Mouse (Mus musculus) midbrain, embryonic 16.5 days (tissue): ENCODE data around the gene Slc16a11. TPM values are rescaled to one million over a fixed set of nuclear protein-coding genes. Genes with fewer than 3 reads are reported as not detected.
A peak's percentile ranks its signal among the peaks of the same experiment; 100 is the strongest.

Experiments
- ATAC-seq: fragments of 200-750 bp; cut with Nextera tagmentation; 2 replicates; pipeline ENCODE4 v1.8.0; 2017; ENCODE audit warnings: moderate TSS enrichment
- H3K27ac ChIP-seq: fragments of 300-500 bp; sonication (generic); 2 replicates; pipeline ENCODE4 v1.5.1; 2014; ENCODE audit warnings: mild to moderate bottlenecking, low read length, mixed read lengths
- H3K27me3 ChIP-seq: fragments of 300-500 bp; sonication (generic); 2 replicates; pipeline ENCODE4 v1.6.1; 2014; ENCODE audit warnings: low read depth, low read length, mixed read lengths; ENCODE audit not compliant: control insufficient read depth, insufficient read depth
- H3K36me3 ChIP-seq: fragments of 300-500 bp; sonication (generic); 2 replicates; pipeline ENCODE4 v1.6.1; 2014; ENCODE audit warnings: mild to moderate bottlenecking, low read length, moderate library complexity, mixed read lengths; ENCODE audit not compliant: control insufficient read depth, insufficient read depth
- H3K4me1 ChIP-seq: fragments of 300-500 bp; sonication (generic); 2 replicates; pipeline ENCODE4 v1.6.1; 2014; ENCODE audit warnings: mild to moderate bottlenecking, low read length, mixed read lengths; ENCODE audit not compliant: control insufficient read depth, insufficient read depth
- H3K4me2 ChIP-seq: fragments of 300-500 bp; sonication (generic); 2 replicates; pipeline ENCODE4 v1.6.1; 2014; ENCODE audit warnings: mild to moderate bottlenecking, low read length, mixed read lengths
- H3K4me3 ChIP-seq: fragments of 300-500 bp; sonication (generic); 2 replicates; pipeline ENCODE4 v1.5.1; 2014; ENCODE audit warnings: low read depth, mild to moderate bottlenecking, low read length, moderate library complexity, mixed read lengths
- H3K9ac ChIP-seq: fragments of 300-500 bp; sonication (generic); 2 replicates; pipeline ENCODE4 v1.6.1; 2014; ENCODE audit warnings: low read depth, low read length, mixed read lengths
- H3K9me3 ChIP-seq: fragments of 300-500 bp; sonication (generic); replicated peaks from 2 replicates; pipeline ENCODE4 v1.6.1; 2014; ENCODE audit warnings: mild to moderate bottlenecking, low read length, mixed read lengths; ENCODE audit not compliant: control insufficient read depth, poor library complexity, severe bottlenecking
- WGBS: fragments of 180-500 bp; shearing (Covaris S2); extraction: QIAGEN DNeasy Blood & Tissue Kit; methylation state at CpG from one replicate; pipeline ENCODE4 v1.1.7; 2014; 5-methylcytosine and 5-hydroxymethylcytosine counted together
- polyA plus RNA-seq: library from polyadenylated mRNA; unstranded; fragments of >200 nt; fragmentation: Nextera tagmentation; extraction: Ambion mirVana; gene quantifications from 2 replicates; pipeline ENCODE4 v1.2.1, GENCODE M21; 2015

The Slc16a11 gene
- polyA plus RNA-seq, 1 experiment from 2014 or later, result 7.8 TPM

DNA sequence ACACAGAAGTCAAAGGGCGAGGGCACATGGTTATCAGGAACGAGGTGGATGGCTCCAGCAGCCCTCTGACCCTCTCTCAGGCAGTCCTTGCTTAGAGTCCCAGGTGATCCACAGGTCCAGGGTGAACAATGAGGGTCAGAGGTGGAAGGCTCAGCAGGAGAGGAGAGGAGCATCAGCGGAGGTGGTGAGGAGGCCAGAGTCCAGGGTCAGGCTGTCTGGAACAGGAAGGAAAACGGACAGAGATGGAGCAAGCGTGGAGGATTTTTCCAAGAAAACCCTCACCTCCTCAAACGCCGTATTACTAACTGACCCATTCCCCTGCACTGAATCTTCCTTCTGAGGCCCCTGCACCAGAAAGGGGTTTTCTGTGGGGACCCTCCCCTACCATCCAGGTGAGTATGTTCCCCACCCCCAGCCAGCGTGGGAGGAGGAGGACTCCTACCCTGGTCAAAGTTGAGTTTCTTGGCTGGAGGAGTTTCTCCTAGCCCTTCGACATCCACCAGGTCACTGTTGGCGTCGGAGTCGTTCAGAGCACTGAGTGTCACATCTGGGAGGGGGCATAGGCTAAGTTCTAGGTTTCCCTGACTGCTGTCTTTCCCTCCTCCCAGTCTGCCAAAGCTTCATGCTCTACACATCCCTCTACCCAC, 22.8 kb downstream of the Slc16a11 start:
- ATAC-seq, result no peak
- WGBS, result 92% methylated on average over 12 of the region's 12 CpGs

DNA sequence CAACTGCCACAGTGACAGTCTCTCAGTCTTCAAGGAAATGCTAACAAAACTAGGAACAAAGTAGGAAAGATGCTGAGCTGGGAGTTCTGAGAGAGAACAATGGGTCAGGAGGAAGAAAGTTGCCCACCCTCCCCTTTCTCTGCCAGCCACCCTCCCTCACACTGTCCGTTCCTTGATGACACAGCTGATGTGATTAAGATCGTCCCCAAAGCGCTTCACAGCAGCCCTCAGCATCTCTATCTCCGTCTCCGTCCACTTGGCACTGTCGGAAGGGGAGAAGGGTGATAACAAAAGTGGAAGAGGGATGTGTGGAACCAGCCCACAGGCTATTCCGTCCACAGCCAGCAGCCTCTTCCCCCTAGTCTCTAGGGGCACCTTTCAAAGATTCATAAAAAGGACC, 24.2 kb downstream of the Slc16a11 start:
- ATAC-seq, result no peak
- Histone ChIP-seq H3K9me3 (no peaks in the 10 kb centered on the region), H3K27me3 (no peaks in the 10 kb centered on the region), H3K4me2 (peak overlapping the region; percentile 99), H3K4me3 (peak overlapping the region; percentile 94), H3K9ac (peak overlapping the region; percentile 88), H3K36me3 (peaks cover 13% of the 10 kb centered on the region), H3K4me1 (peaks cover 28% of the 10 kb centered on the region), H3K27ac (peak overlapping the region; percentile 93)
- 16% methylated on average over 7 of the region's 7 CpGs for WGBS

More for the DNA sequence above, 22.8 kb downstream of the Slc16a11 start:
- Histone ChIP-seq H3K4me2 (no peak overlapping the region), H3K9ac (no peak overlapping the region), H3K27ac (no peak overlapping the region), H3K9me3 (no peaks in the 10 kb centered on the region), H3K36me3 (peaks cover 13% of the 10 kb centered on the region), H3K4me1 (peaks cover 28% of the 10 kb centered on the region), H3K4me3 (no peak overlapping the region), H3K27me3 (peaks cover 7% of the 10 kb centered on the region)

DNA sequence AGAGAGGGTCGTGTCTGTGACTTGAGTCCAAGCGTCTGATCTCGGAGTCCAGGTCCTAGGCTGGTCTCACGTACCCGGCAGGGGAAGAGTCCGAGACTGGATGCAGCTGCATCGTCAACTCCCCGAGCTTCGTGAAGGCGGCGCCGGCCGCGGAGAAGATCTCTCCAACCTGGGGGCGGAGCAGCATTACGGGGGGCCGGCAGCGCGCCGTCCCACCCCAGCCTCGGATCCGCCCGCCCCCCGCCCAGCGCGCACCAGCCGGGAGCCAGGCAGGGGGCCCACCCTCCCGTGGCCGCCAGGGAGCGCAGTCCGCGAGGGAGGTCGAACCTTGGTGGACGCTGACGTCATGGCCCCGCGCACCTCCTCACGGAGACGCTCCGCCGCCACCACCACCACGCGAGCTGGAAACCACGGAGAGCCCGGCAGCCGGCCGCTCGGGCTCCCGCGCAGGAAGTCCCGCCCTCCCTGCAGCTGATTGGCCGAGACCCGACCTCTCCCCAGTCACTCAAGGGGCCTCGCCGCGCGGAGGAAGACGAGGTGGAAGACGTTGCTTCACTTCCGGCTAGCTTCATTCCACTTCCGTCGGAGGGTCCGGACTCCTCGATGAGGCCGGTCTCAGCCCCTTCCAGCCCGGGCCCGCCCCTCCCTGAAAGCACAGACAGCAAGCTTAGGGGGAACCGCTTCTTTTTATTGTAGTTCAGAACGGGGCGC, 25.1 kb downstream of the Slc16a11 start, which contains the start of gene 0610010K14Rik:
Gene 0610010K14Rik, minus strand, starts transcription at position 458 of the 711 bp plus-strand sequence.
- under 1% methylated on average over 67 of the region's 70 CpGs for WGBS
- peaks cover 28% of the 10 kb centered on the region for H3K4me1 ChIP-seq
- H3K27ac ChIP-seq, result peak within 1 kb of the TSS; percentile 93
- H3K9ac ChIP-seq, result peak within 1 kb of the TSS; percentile 95
- H3K36me3 ChIP-seq, result peaks cover 13% of the 10 kb centered on the region
- H3K27me3 ChIP-seq, result no peaks in the 10 kb centered on the region
- peak within 1 kb of the TSS; percentile 99 for H3K4me2 ChIP-seq
- peak; percentile 95 for ATAC-seq
- H3K9me3 ChIP-seq, result no peaks in the 10 kb centered on the region
- peak within 1 kb of the TSS; percentile 94 for H3K4me3 ChIP-seq

DNA sequence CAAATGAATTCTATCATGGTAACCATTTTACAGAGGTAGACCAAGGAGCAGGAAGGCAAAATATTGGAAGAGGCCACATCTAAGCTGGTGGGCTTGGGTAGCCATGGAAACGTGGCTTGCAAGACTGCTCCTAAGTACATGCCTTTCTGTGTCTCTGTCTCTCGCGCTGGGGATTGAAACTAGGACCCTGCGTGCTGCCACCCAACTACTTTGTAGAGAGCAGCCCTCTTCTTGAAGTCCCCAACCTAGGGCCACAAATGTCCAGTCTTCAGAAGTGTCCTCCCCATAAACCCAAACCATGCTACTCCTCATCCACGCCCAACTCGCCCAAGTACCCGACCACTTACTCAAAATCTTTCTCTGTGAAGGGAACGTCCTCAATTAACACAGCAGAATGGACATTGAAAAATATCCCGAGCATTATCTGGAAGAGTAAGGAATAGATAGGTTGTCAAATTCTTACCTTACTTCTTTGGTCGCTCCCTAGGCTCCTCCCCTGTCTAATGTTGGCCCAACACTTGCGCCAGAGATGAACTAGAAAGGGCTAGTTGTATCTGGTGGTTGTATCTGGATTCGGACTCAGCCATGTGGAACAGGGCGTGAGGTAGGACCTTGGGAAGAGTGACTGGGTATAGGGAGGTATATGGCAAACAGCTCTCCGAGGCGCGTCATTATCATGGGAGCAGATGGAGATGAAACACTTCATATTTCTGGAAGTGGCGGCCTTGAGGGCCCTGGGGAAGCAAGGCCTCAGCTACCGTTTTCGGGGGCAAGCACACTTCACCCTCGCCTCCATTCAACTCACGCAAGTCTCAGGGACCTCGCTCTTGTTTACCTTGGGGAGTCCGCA, 26.3 kb downstream of the Slc16a11 start:
- ATAC-seq, result no peak
- H3K4me3 ChIP-seq, result peak overlapping the region; percentile 94
- peak overlapping the region; percentile 95 for H3K9ac ChIP-seq
- peak overlapping the region; percentile 99 for H3K4me2 ChIP-seq
- WGBS, result 11% methylated on average over 23 of the region's 23 CpGs
- H3K36me3 ChIP-seq, result peaks cover 13% of the 10 kb centered on the region
- peak overlapping the region; percentile 93 for H3K27ac ChIP-seq
- H3K27me3 ChIP-seq, result no peaks in the 10 kb centered on the region; the same call in 1 of the 2 replicates
- H3K4me1 ChIP-seq, result peaks cover 25% of the 10 kb centered on the region
- H3K9me3 ChIP-seq, result no peaks in the 10 kb centered on the region

DNA sequence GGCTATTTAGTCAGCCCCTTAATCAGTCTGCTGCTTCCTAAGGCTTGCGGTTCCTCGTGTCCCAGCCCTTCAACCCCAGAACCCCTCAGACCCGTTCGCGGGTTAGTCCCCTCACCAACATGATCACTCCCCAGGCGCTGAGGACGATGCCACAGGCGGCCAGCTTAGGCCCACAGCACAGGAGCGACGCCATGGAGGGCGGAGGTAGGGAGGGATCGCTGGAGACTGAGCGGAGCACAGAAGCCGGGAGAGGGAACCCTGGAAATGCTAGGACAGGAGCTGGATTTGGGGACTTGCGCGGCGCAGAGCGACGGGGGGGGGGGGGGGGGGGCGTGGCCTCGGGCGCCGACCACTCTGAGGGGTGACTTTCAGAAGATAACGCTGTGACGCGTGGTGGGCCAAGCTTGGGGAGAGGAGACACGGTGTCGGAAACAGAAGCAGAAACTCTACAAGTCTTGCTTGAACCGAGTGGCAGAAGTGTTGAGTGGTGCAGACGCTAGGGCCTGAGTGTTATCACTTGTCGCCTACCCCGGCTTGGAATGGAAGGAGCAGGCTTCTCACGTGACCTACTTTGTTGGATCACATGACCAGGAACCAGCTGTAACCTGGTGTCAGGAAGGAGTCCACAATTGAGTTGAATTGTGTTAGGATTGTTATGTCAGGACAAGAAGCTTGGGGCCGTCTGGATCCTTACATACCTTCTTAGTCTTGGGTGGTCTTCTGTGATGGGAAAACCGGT, 27.2 kb downstream of the Slc16a11 start, which contains the start of the genes Gm21988 and Rnasek:
Gene Gm21988, minus strand, starts transcription at position 290 of the 739 bp plus-strand sequence.
Gene Rnasek, minus strand, starts transcription at position 302 of the 739 bp plus-strand sequence.
- Histone ChIP-seq H3K36me3 (peaks cover 9% of the 10 kb centered on the region), H3K4me1 (peaks cover 25% of the 10 kb centered on the region), H3K4me2 (peak within 1 kb of the TSS; percentile 99), H3K27me3 (no peaks in the 10 kb centered on the region; the same call in 1 of the 2 replicates), H3K9me3 (no peaks in the 10 kb centered on the region), H3K4me3 (peak within 1 kb of the TSS; percentile 94), H3K9ac (peak within 1 kb of the TSS; percentile 95), H3K27ac (peak within 1 kb of the TSS; percentile 91)
- 0% methylated on average over 26 of the region's 35 CpGs for WGBS
- peak; percentile 37 for ATAC-seq

DNA sequence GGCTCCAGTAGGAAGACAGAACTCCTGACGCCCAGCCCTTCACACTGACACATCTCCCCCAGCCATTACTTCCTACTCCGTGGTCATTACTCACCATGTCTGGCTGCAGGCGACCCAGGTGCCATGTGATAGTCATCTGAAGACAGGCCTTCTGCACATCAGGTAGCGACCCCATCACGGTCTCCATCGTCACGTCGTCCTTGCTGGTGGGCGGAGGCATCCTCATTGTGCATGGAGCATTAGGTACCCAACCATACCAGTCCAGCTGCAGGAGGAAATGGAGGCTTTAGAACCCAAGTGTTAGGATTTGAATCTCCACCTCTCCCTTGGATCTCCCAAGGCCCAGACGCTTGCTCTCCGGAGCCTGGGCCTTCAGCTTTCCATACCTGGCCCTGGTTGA, 30.0 kb downstream of the Slc16a11 start:
- 73% methylated on average over 11 of the region's 11 CpGs for WGBS
- Histone ChIP-seq H3K4me3 (no peak overlapping the region), H3K9me3 (no peaks in the 10 kb centered on the region), H3K27me3 (peaks cover 4% of the 10 kb centered on the region; the same call in 1 of the 2 replicates), H3K4me2 (no peak overlapping the region), H3K36me3 (no peaks in the 10 kb centered on the region), H3K9ac (no peak overlapping the region), H3K4me1 (peaks cover 15% of the 10 kb centered on the region), H3K27ac (no peak overlapping the region)
- no peak for ATAC-seq

DNA sequence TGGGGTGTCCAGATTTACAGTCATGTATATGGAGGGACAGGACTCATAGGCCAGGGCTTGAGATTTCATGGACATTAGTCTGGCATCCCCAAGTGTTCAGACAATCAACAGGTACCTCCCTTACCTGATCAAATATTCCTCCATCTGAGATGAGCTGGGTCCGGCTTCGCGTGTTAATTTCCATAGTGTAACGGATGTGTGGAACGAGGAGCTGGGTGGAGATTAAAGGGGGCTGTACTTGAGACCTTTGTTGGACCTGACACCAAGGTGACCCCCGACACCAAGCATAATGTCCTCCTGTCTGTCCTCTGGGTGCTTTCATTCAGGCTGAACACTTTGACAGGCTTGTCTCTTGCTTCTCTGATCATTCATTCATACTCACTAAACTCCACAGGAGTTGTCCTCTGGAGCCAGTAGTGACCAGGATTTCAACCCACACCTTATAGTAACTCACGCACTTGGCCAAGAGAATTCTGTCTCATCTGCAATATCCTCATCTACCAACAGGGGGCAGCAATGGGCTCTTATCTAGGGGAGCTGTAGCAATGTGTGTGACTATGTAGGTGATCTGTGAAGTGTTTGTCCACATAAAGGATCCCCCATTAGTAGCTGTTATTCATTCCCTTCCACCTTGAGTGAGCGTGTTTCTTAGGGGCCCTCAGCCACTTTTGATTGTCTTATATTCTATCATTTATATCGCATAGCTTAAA, 34.7 kb downstream of the Slc16a11 start:
- no peak for ATAC-seq
- Histone ChIP-seq H3K27ac (no peak overlapping the region), H3K36me3 (no peaks in the 10 kb centered on the region), H3K4me2 (no peak overlapping the region), H3K4me1 (no peaks in the 10 kb centered on the region), H3K9ac (no peak overlapping the region), H3K4me3 (no peak overlapping the region), H3K9me3 (no peaks in the 10 kb centered on the region), H3K27me3 (peaks cover 19% of the 10 kb centered on the region)
- WGBS, result 47% methylated on average over 9 of the region's 9 CpGs

DNA sequence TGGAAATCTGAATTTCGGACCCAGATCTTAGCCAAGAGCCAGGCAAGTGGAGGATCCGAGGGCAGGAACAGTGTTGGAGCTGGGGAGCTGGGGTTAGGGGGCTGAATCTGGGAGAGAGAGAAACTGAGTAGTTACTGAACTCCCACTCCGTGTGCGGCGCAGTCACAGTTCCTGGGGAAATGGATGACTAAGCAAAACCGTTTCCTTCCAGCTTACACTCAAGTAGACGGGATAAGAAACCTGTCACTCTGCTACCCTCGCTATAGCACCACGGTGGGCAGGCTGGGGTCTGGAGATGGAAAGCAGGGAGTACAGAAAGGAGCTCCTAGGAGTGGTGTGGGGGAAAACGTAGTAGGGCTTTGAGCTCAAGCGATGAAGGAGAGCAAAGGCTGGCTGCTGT, 37.6 kb downstream of the Slc16a11 start:
- Histone ChIP-seq H3K4me1 (no peaks in the 10 kb centered on the region), H3K4me3 (no peak overlapping the region), H3K9me3 (no peaks in the 10 kb centered on the region), H3K36me3 (no peaks in the 10 kb centered on the region), H3K27ac (no peak overlapping the region), H3K4me2 (no peak overlapping the region), H3K9ac (no peak overlapping the region), H3K27me3 (peaks cover 47% of the 10 kb centered on the region)
- 68% methylated on average over 11 of the region's 11 CpGs for WGBS
- no peak for ATAC-seq
